Mouse (Mus musculus) erythroblast, adult 5-6 weeks (primary cell): ENCODE results near the gene Nes. TPM values are rescaled to one million over a fixed set of nuclear protein-coding genes. Genes with fewer than 3 reads are reported as not detected.

Experiments
- ATAC-seq: replicated peaks from 2 replicates; pipeline ENCODE4 v1.8.0; 2016; ENCODE audit warnings: moderate number of reproducible peaks, mild to moderate bottlenecking, moderate TSS enrichment, inconsistent platforms; ENCODE audit not compliant: poor library complexity, low FRiP score, severe bottlenecking
- total RNA-seq, 2 experiments: library from RNA; stranded (forward) in 1 of 2; stranded (reverse) in 1 of 2; fragments of 150-400 nt in 1 of 2; fragments of 200-764, 138-1000 nt in 1 of 2; gene quantifications; 2 replicates each; pipeline versions ENCODE4 v1.2.3 to v1.2.4; 2015 to 2017; ENCODE audit warnings: low replicate concordance in 2 of 2

Nes gene
- total RNA-seq, 2 experiments from 2014 or later = not detected

GRCm38 (mm10) chr3:88002291-88002976 lies 31.6 kb downstream of the Nes start:
- no peak for ATAC-seq

- ATAC-seq = no peak
Measured at GRCm38 (mm10) chr3:88005822-88006786, 35.2 kb downstream of the Nes start.

GRCm38 (mm10) chr3:88010634-88011265 lies 39.9 kb downstream of the Nes start:
- no peak for ATAC-seq

- peak; percentile 84 for ATAC-seq
Measured at GRCm38 (mm10) chr3:88022322-88023191, 51.7 kb downstream of the Nes start.

GRCm38 (mm10) chr3:88023192-88024074 lies 52.6 kb downstream of the Nes start:
- no peak for ATAC-seq

- ATAC-seq = no peak
Measured at GRCm38 (mm10) chr3:88026823-88027222, 55.9 kb downstream of the Nes start.

- ATAC-seq = no peak
Measured at GRCm38 (mm10) chr3:88027434-88028186, 56.7 kb downstream of the Nes start, which contains the start of gene Hapln2. Gene Hapln2 (minus strand): TSS chr3:88027583.

Other genes starting within 250 kb of the Nes start
- not detected in 2 replicates for gene Lrrc71, start 222.5 kb upstream of the Nes start, total RNA-seq (2015; ENCODE audit: low replicate concordance)
- gene Lrrc71, start 222.5 kb upstream of the Nes start, total RNA-seq (2017; ENCODE audit: low replicate concordance) = not detected in 2 replicates
- gene Ntrk1, start 175.9 kb upstream of the Nes start, total RNA-seq (2015; ENCODE audit: low replicate concordance) = not detected in 2 replicates
- gene Ntrk1, start 175.9 kb upstream of the Nes start, total RNA-seq (2017; ENCODE audit: low replicate concordance) = not detected in 2 replicates
- gene Insrr, start 174.1 kb upstream of the Nes start, total RNA-seq (2015; ENCODE audit: low replicate concordance) = not detected in 2 replicates
- gene Insrr, start 174.1 kb upstream of the Nes start, total RNA-seq (2017; ENCODE audit: low replicate concordance) = not detected in 2 replicates
- gene Pear1, start 146.8 kb upstream of the Nes start, total RNA-seq (2015; ENCODE audit: low replicate concordance) = 0.63 and 1.9 TPM in 2 replicates
- 0.42 TPM in 1 of 2 replicates, not detected in the other for gene Pear1, start 146.8 kb upstream of the Nes start, total RNA-seq (2017; ENCODE audit: low replicate concordance)
- not detected in 2 replicates for gene Sh2d2a, start 124.3 kb upstream of the Nes start, total RNA-seq (2015; ENCODE audit: low replicate concordance)
- not detected in 2 replicates for gene Sh2d2a, start 124.3 kb upstream of the Nes start, total RNA-seq (2017; ENCODE audit: low replicate concordance)
- gene Prcc, start 85.5 kb upstream of the Nes start, total RNA-seq (2015; ENCODE audit: low replicate concordance) = 13.2 and 14.8 TPM in 2 replicates
- gene Prcc, start 85.5 kb upstream of the Nes start, total RNA-seq (2017; ENCODE audit: low replicate concordance) = 17.4 and 17.8 TPM in 2 replicates
- gene Hdgf, start 64.8 kb upstream of the Nes start, total RNA-seq (2015; ENCODE audit: low replicate concordance) = 99.5 and 116 TPM in 2 replicates
- 131 and 168 TPM in 2 replicates for gene Hdgf, start 64.8 kb upstream of the Nes start, total RNA-seq (2017; ENCODE audit: low replicate concordance)
- gene Mrpl24, start 51.6 kb upstream of the Nes start, total RNA-seq (2015; ENCODE audit: low replicate concordance) = 24.0 and 39.1 TPM in 2 replicates
- gene Mrpl24, start 51.6 kb upstream of the Nes start, total RNA-seq (2017; ENCODE audit: low replicate concordance) = 16.0 and 23.0 TPM in 2 replicates
- 8.6 and 10.7 TPM in 2 replicates for gene Isg20l2, start 40.8 kb upstream of the Nes start, total RNA-seq (2015; ENCODE audit: low replicate concordance)
- 5.6 and 11.6 TPM in 2 replicates for gene Isg20l2, start 40.8 kb upstream of the Nes start, total RNA-seq (2017; ENCODE audit: low replicate concordance)
- gene Rrnad1, start 40.4 kb upstream of the Nes start, total RNA-seq (2015; ENCODE audit: low replicate concordance) = 0.58 and 1.7 TPM in 2 replicates
- 2.4 and 3.2 TPM in 2 replicates for gene Rrnad1, start 40.4 kb upstream of the Nes start, total RNA-seq (2017; ENCODE audit: low replicate concordance)
- gene Crabp2, start 22.4 kb upstream of the Nes start, total RNA-seq (2015; ENCODE audit: low replicate concordance) = not detected in 2 replicates
- gene Crabp2, start 22.4 kb upstream of the Nes start, total RNA-seq (2017; ENCODE audit: low replicate concordance) = not detected in 2 replicates
- not detected in 2 replicates for gene Bcan, start 29.2 kb downstream of the Nes start, total RNA-seq (2015; ENCODE audit: low replicate concordance)
- not detected in 2 replicates for gene Bcan, start 29.2 kb downstream of the Nes start, total RNA-seq (2017; ENCODE audit: low replicate concordance)
- not detected in 2 replicates for gene Hapln2, start 56.5 kb downstream of the Nes start, total RNA-seq (2015; ENCODE audit: low replicate concordance)
- gene Hapln2, start 56.5 kb downstream of the Nes start, total RNA-seq (2017; ENCODE audit: low replicate concordance) = not detected in 2 replicates
- 2.9 and 4.6 TPM in 2 replicates for gene Gpatch4, start 72.0 kb downstream of the Nes start, total RNA-seq (2015; ENCODE audit: low replicate concordance)
- gene Gpatch4, start 72.0 kb downstream of the Nes start, total RNA-seq (2017; ENCODE audit: low replicate concordance) = 4.7 and 7.2 TPM in 2 replicates
- 8.8 and 14.2 TPM in 2 replicates for gene Naxe, start 87.4 kb downstream of the Nes start, total RNA-seq (2015; ENCODE audit: low replicate concordance)
- gene Naxe, start 87.4 kb downstream of the Nes start, total RNA-seq (2017; ENCODE audit: low replicate concordance) = 5.0 and 6.0 TPM in 2 replicates
- gene Ttc24, start 107.2 kb downstream of the Nes start, total RNA-seq (2015; ENCODE audit: low replicate concordance) = not detected in 2 replicates
- not detected in 2 replicates for gene Ttc24, start 107.2 kb downstream of the Nes start, total RNA-seq (2017; ENCODE audit: low replicate concordance)
- 6.5 and 6.7 TPM in 2 replicates for gene Iqgap3, start 110.9 kb downstream of the Nes start, total RNA-seq (2015; ENCODE audit: low replicate concordance)
- 6.8 and 25.6 TPM in 2 replicates for gene Iqgap3, start 110.9 kb downstream of the Nes start, total RNA-seq (2017; ENCODE audit: low replicate concordance)
- 38.2 and 38.7 TPM in 2 replicates for gene Mef2d, start 171.3 kb downstream of the Nes start, total RNA-seq (2015; ENCODE audit: low replicate concordance)
- gene Mef2d, start 171.3 kb downstream of the Nes start, total RNA-seq (2017; ENCODE audit: low replicate concordance) = 11.3 and 19.8 TPM in 2 replicates